Mouse (Mus musculus) bone marrow macrophage, adult 2 months (primary cell): ENCODE measurements at regions not wholly inside any gene's neighbourhood (a gene's known extent, or its start where the extent isn't known, plus 50 kb on each side); places are given as distances from the start of the nearest gene placed in this dataset.

Experiments
- CTCF ChIP-seq: IDR thresholded peaks from 2 replicates; pipeline ENCODE4 v1.5.1; 2012; ENCODE audit warnings: low read depth, mild to moderate bottlenecking, low read length, moderate library complexity
- POLR2A ChIP-seq: IDR thresholded peaks from 2 replicates; pipeline ENCODE4 v1.6.1; 2012; ENCODE audit warnings: mild to moderate bottlenecking, low read depth, low read length, borderline replicate concordance

DNA sequence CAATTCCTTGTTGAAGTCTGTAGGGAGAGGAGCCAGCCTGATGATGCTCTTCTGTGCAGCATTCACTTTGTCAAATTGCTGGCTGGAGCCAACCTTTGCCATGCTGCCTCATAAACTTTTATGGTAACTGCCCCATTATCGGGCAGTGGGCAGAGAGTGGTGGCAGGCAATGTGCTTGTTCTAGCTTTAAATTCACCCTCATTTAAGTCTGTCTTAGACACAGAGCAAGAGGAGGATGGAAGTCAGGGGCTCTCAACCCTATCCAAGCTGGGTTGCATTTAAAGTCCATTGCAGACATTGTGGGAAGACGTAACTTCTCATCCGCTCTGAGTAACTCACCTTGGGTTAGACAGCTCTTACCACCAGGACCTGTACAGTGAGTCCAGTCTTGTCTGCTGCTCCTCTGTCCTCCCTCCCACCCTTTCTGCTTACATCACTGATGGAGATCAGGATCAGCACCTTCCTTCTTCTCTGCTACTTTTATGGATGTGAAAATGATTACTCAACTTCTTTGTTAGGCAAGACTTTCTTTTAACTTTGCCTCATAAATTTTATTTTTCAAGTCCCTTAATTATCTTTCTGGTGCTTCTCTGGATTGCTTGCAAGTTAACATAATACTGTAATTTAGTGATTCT lies 415.3 kb downstream of the Plcl1 start:
- no peak for TF ChIP-seq CTCF
- TF ChIP-seq POLR2A, result no peak
